Mouse (Mus musculus) heart, postnatal 10 days (tissue): Measurements from ENCODE around the gene Fbxl5. TPM values are rescaled to one million over a fixed set of nuclear protein-coding genes. Genes with fewer than 3 reads are reported as not detected.

Experiments used
- DNase-seq, 2 experiments: peaks; one replicate each; pipeline ENCODE4 v3.0.0; 2021
- intact Hi-C: fragments of 180-260 bp; cut with DNase I; formaldehyde crosslinking; loops from one replicate; pipeline ENCODE4 v1.15.1; 2025
- total RNA-seq, 2 experiments: library from RNA; stranded (reverse); gene quantifications; 2 replicates each; pipeline ENCODE4 v1.2.3; 2021

Fbxl5 gene
- 10 to 100 TPM; 32.0 to 37.0 TPM for total RNA-seq

- DNase-seq: no peak
- intact Hi-C loops: no loop called here
These were observed at the start of gene Fbxl5 for GRCm38 (mm10) chr5:43821538-43821937. Fbxl5 (minus strand) TSS chr5:43821638.

- intact Hi-C loops: loop anchor here (2.0 kb wide), 1 partner anchor 14 kb away; no protein-coding TSS in a partner anchor
- peak; percentile 48 to 54 for DNase-seq
These were observed 47.5 kb upstream of the Fbxl5 start for GRCm38 (mm10) chr5:43868711-43869600.

GRCm38 (mm10) chr5:43868253-43868652 is 46.8 kb upstream of the Fbxl5 start, which contains the start of gene Cd38:
Cd38 (plus strand) TSS chr5:43868553.
- DNase-seq: no peak
- intact Hi-C loops: loop anchor here (2.0 kb wide), 1 partner anchor 13 kb away; no protein-coding TSS in a partner anchor

- no peak for DNase-seq
- intact Hi-C loops: no loop called here
These were observed 43.9 kb upstream of the Fbxl5 start for GRCm38 (mm10) chr5:43865316-43865715.

- intact Hi-C loops: no loop called here
These were observed 42.2 kb upstream of the Fbxl5 start for GRCm38 (mm10) chr5:43863642-43864041.

GRCm38 (mm10) chr5:43860670-43861431 is 39.4 kb upstream of the Fbxl5 start:
- DNase-seq: no peak
- intact Hi-C loops: no loop called here

More at GRCm38 (mm10) chr5:43863642-43864041, 42.2 kb upstream of the Fbxl5 start:
- no peak for DNase-seq

- intact Hi-C loops: no loop called here
- DNase-seq: no peak
These were observed 38.7 kb upstream of the Fbxl5 start for GRCm38 (mm10) chr5:43860096-43860495.

GRCm38 (mm10) chr5:43859663-43860062 is 38.2 kb upstream of the Fbxl5 start:
- intact Hi-C loops: no loop called here
- no peak for DNase-seq

- intact Hi-C loops: loop anchor here (2.0 kb wide), 1 partner anchor 13 kb away; the partner anchor contains the start of gene Cd38
- DNase-seq: peak in 1 of 2 experiments; percentile 19
These were observed 34.3 kb upstream of the Fbxl5 start for GRCm38 (mm10) chr5:43855769-43856168.

- intact Hi-C loops: loop anchor here (2.0 kb wide), 1 partner anchor 15 kb away; the partner anchor contains the start of gene Cd38
- no peak for DNase-seq
These were observed 32.5 kb upstream of the Fbxl5 start for GRCm38 (mm10) chr5:43853868-43854488.

GRCm38 (mm10) chr5:43853096-43853867 is 31.8 kb upstream of the Fbxl5 start:
- intact Hi-C loops: no loop called here
- no peak for DNase-seq

- intact Hi-C loops: no loop called here
- no peak for DNase-seq
These were observed 26.8 kb upstream of the Fbxl5 start for GRCm38 (mm10) chr5:43848275-43848674.

- intact Hi-C loops: no loop called here
- DNase-seq: no peak
These were observed 26.1 kb upstream of the Fbxl5 start for GRCm38 (mm10) chr5:43847555-43847954.

GRCm38 (mm10) chr5:43846227-43846626 is 24.8 kb upstream of the Fbxl5 start:
- no peak for DNase-seq
- intact Hi-C loops: no loop called here

- intact Hi-C loops: no loop called here
- no peak for DNase-seq
These were observed 24.2 kb upstream of the Fbxl5 start for GRCm38 (mm10) chr5:43845646-43846045.

- peak in 1 of 2 experiments; percentile 36 for DNase-seq
- intact Hi-C loops: no loop called here
These were observed 23.6 kb upstream of the Fbxl5 start for GRCm38 (mm10) chr5:43845083-43845482.

- no peak for DNase-seq
- intact Hi-C loops: loop anchor here (5.0 kb wide), 4 partner anchors 50 to 425 kb away; partner anchors contain the start of gene Prom1
These were observed 21.2 kb upstream of the Fbxl5 start for GRCm38 (mm10) chr5:43842576-43843155.

GRCm38 (mm10) chr5:43842011-43842285 is 20.5 kb upstream of the Fbxl5 start:
- peak in 1 of 2 experiments; percentile 18 for DNase-seq
- intact Hi-C loops: loop anchor here (5.0 kb wide), 4 partner anchors 50 to 425 kb away; partner anchors contain the start of gene Prom1

- intact Hi-C loops: loop anchor here (1.0 to 5.0 kb wide), 5 partner anchors 51 to 426 kb away; partner anchors contain the start of gene Prom1
- peak; percentile 62 to 77 for DNase-seq
These were observed 19.9 kb upstream of the Fbxl5 start for GRCm38 (mm10) chr5:43841144-43842010.
